Mouse (Mus musculus) liver, embryonic 12.5 days (tissue): ENCODE results near the gene Sema3c. TPM values are rescaled to one million over a fixed set of nuclear protein-coding genes. Genes with fewer than 3 reads are reported as not detected.

Experiments
- ATAC-seq: fragments of 200-750 bp; cut with Nextera tagmentation; 2 replicates; pipeline ENCODE4 v1.8.0; 2017; ENCODE audit warnings: moderate number of reproducible peaks, mild to moderate bottlenecking, moderate library complexity
- H3K27ac ChIP-seq: fragments of 300-500 bp; sonication (generic); 2 replicates; pipeline ENCODE4 v1.5.1; 2016; ENCODE audit warnings: mild to moderate bottlenecking
- H3K27me3 ChIP-seq: fragments of 300-500 bp; sonication (generic); replicated peaks from 2 replicates; pipeline ENCODE4 v1.6.1; 2016; ENCODE audit warnings: mild to moderate bottlenecking, moderate library complexity
- H3K36me3 ChIP-seq: fragments of 300-500 bp; sonication (generic); 2 replicates; pipeline ENCODE4 v1.6.1; 2016; ENCODE audit warnings: mild to moderate bottlenecking, moderate library complexity
- H3K4me1 ChIP-seq: fragments of 300-500 bp; sonication (generic); 2 replicates; pipeline ENCODE4 v1.6.1; 2016
- H3K4me2 ChIP-seq: fragments of 300-500 bp; sonication (generic); 2 replicates; pipeline ENCODE4 v1.6.1; 2016; ENCODE audit warnings: mild to moderate bottlenecking, moderate library complexity
- H3K4me3 ChIP-seq: fragments of 300-500 bp; sonication (generic); 2 replicates; pipeline ENCODE4 v1.5.1; 2016; ENCODE audit warnings: mild to moderate bottlenecking, moderate library complexity
- H3K9ac ChIP-seq: fragments of 300-500 bp; sonication (generic); 2 replicates; pipeline ENCODE4 v1.6.1; 2016; ENCODE audit warnings: mild to moderate bottlenecking, moderate library complexity
- H3K9me3 ChIP-seq: fragments of 300-500 bp; sonication (generic); replicated peaks from 2 replicates; pipeline ENCODE4 v1.6.1; 2016; ENCODE audit warnings: mild to moderate bottlenecking, moderate library complexity
- WGBS: fragments of 180-500 bp; shearing (Covaris S2); methylation state at CpG from one replicate; pipeline ENCODE4 v1.1.7; 2016; ENCODE audit not compliant: insufficient replicate concordance; 5-methylcytosine and 5-hydroxymethylcytosine counted together
- polyA plus RNA-seq: library from polyadenylated mRNA; unstranded; fragments of >200 nt; fragmentation: Nextera tagmentation; extraction: Ambion mirVana; gene quantifications from 2 replicates; pipeline ENCODE4 v1.2.1, GENCODE M21; 2016

Gene Sema3c
- polyA plus RNA-seq, 1 experiment from 2014 or later = 1.2 TPM

DNA sequence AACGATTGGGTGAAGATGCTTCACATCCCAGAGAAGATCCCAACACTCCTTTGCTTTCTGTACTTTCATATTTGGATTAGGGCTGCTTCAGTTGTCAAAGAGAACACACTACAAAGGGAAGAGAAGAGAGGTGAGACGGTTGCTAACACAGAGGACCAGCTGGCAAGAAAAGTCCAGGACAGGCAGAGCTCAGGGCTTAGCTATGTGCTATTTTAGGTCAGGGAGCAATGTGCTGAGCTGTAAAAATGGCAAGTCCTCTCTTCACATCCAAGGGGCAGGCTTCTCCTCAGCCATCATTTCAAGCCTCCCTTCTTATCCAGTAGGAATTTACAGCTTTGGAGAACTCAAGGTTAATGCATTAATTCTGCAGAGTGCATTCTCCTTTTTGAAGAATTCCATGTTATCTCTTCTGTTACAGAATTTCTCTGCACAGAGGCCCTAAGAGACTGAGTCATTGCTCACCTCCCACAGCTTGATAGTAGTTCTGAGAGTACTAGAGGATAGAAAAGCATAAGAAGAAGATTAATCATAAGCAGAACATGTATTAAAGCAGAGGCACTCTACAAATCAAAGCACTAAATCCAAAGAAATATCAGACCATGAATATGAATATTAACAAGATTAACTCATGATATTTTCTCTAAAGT lies 10.3 kb downstream of the Sema3c start:
- Histone ChIP-seq H3K36me3 (no peaks in the 10 kb centered on the region), H3K4me3 (no peak overlapping the region), H3K9ac (no peak overlapping the region), H3K27ac (no peak overlapping the region), H3K4me2 (no peak overlapping the region), H3K27me3 (no peaks in the 10 kb centered on the region), H3K9me3 (no peaks in the 10 kb centered on the region), H3K4me1 (no peaks in the 10 kb centered on the region)
- ATAC-seq = no peak
- WGBS = 38% methylated on average over 2 of the region's 2 CpGs

DNA sequence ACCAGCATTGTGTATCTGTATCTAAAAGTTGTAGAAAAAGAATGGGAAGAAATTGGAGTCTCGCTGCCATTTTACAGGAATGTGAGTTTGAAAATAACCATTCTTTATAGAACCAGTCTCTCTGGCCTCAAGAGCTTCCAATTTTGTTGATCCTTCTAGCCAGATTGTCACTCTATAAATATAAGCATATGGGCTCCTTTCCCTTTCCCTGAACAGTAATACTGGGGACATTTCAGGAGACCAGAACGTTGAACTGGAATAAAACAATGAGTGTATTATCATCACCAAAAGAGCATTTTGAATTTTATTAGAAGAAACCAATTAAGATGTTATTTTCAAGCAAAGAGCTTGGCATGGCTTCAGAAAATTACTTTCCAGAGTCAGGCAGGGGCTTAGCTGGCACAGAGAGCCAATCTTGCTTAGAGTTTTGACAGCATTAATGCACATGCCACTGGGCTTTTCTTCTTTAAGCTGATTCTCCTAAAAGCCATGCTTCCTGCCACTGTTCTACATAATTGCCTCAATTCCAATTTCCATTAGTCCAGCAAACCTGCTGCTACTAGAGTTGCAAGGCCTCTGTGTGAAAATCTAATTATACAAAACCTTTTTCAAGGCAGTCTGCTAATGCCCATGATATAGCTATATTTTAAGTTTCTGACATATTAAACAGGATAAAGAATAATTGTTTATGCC lies 12.6 kb downstream of the Sema3c start:
- Histone ChIP-seq H3K4me3 (no peak overlapping the region), H3K27me3 (no peaks in the 10 kb centered on the region), H3K9me3 (no peaks in the 10 kb centered on the region), H3K9ac (no peak overlapping the region), H3K27ac (no peak overlapping the region), H3K4me2 (no peak overlapping the region), H3K4me1 (no peaks in the 10 kb centered on the region), H3K36me3 (no peaks in the 10 kb centered on the region)
- ATAC-seq = no peak
- WGBS = 71% methylated on average over 2 of the region's 2 CpGs

GRCm38 (mm10) chr5:17591908-17592307 lies 17.8 kb downstream of the Sema3c start:
- Histone ChIP-seq H3K27ac (no peak overlapping the region), H3K4me2 (no peak overlapping the region), H3K4me3 (no peak overlapping the region), H3K36me3 (no peaks in the 10 kb centered on the region), H3K9me3 (no peaks in the 10 kb centered on the region), H3K27me3 (no peaks in the 10 kb centered on the region), H3K9ac (no peak overlapping the region), H3K4me1 (no peaks in the 10 kb centered on the region)
- WGBS = 65% methylated on average over 3 of the region's 3 CpGs
- no peak for ATAC-seq

- WGBS = 52% methylated on average over 4 of the region's 4 CpGs
- Histone ChIP-seq H3K4me2 (no peak overlapping the region), H3K9ac (no peak overlapping the region), H3K4me1 (no peaks in the 10 kb centered on the region), H3K4me3 (no peak overlapping the region), H3K36me3 (no peaks in the 10 kb centered on the region), H3K27ac (no peak overlapping the region), H3K9me3 (no peaks in the 10 kb centered on the region), H3K27me3 (no peaks in the 10 kb centered on the region)
- no peak for ATAC-seq
Observed at GRCm38 (mm10) chr5:17601700-17602099, 27.6 kb downstream of the Sema3c start.

GRCm38 (mm10) chr5:17620619-17621018 lies 46.5 kb downstream of the Sema3c start:
- no peak overlapping the region for H3K9ac ChIP-seq
- no peak for ATAC-seq
- H3K27me3 ChIP-seq = no peaks in the 10 kb centered on the region
- H3K9me3 ChIP-seq = no peaks in the 10 kb centered on the region
- no peak overlapping the region for H3K27ac ChIP-seq
- no peak overlapping the region for H3K4me2 ChIP-seq
- WGBS = 65% methylated on average over 2 of the region's 2 CpGs
- no peaks in the 10 kb centered on the region for H3K36me3 ChIP-seq
- H3K4me1 ChIP-seq = no peaks in the 10 kb centered on the region
- H3K4me3 ChIP-seq = no peak overlapping the region

- WGBS = 64% methylated on average over 2 of the region's 2 CpGs
- ATAC-seq = no peak
Observed at GRCm38 (mm10) chr5:17622564-17622963, 48.5 kb downstream of the Sema3c start.

GRCm38 (mm10) chr5:17628606-17629005 lies 54.5 kb downstream of the Sema3c start:
- WGBS = 79% methylated on average over 1 of the region's 1 CpGs
- no peak for ATAC-seq

More at GRCm38 (mm10) chr5:17622564-17622963, 48.5 kb downstream of the Sema3c start:
- Histone ChIP-seq H3K9me3 (no peaks in the 10 kb centered on the region), H3K4me2 (no peak overlapping the region), H3K27me3 (no peaks in the 10 kb centered on the region), H3K9ac (no peak overlapping the region), H3K4me1 (no peaks in the 10 kb centered on the region), H3K4me3 (no peak overlapping the region), H3K36me3 (no peaks in the 10 kb centered on the region), H3K27ac (no peak overlapping the region)

DNA sequence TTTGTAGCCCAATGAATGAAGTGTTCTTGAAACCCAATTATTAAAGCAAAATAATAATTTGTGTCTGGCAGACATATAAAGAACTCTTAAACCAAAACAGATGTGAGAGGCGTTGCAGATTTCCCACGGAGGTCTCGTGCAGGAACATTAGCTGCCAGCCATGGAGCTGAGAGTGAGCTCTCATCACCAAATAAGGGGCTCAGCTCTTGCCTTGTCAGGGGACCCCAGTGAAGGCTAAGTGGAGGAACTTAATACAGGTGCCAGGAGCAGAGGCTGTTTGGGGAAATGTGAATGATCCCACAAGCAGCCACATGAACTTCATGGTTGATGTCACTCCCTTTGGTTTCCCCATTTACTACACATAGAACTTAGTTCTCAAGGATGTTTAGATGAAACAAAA lies 55.5 kb downstream of the Sema3c start:
- no peaks in the 10 kb centered on the region for H3K27me3 ChIP-seq
- H3K27ac ChIP-seq = no peak overlapping the region
- no peak for ATAC-seq
- H3K9me3 ChIP-seq = no peaks in the 10 kb centered on the region
- 58% methylated on average over 3 of the region's 3 CpGs for WGBS
- H3K4me2 ChIP-seq = no peak overlapping the region
- H3K36me3 ChIP-seq = no peaks in the 10 kb centered on the region
- no peaks in the 10 kb centered on the region for H3K4me1 ChIP-seq
- H3K9ac ChIP-seq = no peak overlapping the region
- no peak overlapping the region for H3K4me3 ChIP-seq

More at GRCm38 (mm10) chr5:17628606-17629005, 54.5 kb downstream of the Sema3c start:
- Histone ChIP-seq H3K27ac (no peak overlapping the region), H3K9ac (no peak overlapping the region), H3K36me3 (no peaks in the 10 kb centered on the region), H3K4me2 (no peak overlapping the region), H3K9me3 (no peaks in the 10 kb centered on the region), H3K4me1 (no peaks in the 10 kb centered on the region), H3K27me3 (no peaks in the 10 kb centered on the region), H3K4me3 (no peak overlapping the region)

DNA sequence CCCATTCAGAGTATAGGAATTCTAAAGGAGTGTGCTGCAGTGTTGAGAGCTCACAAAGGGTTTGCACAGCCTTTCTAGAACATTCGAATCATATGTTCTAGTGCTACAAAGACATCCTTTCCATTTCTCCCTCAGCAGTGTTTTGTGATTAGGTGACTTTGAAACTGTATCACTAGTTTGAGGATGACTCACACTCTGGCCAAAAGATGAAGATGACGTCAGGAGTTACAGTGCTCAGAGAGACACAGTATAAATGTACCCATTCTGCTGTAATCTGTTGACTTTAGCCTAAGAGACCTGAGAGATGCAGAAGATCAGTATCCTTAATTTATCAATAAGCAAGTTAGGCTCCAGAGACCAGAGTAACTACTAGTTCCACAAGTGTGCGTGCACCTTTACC lies 65.4 kb downstream of the Sema3c start:
- Histone ChIP-seq H3K4me1 (no peaks in the 10 kb centered on the region), H3K4me3 (no peak overlapping the region), H3K27ac (no peak overlapping the region), H3K27me3 (no peaks in the 10 kb centered on the region), H3K9ac (no peak overlapping the region), H3K36me3 (no peaks in the 10 kb centered on the region), H3K9me3 (no peaks in the 10 kb centered on the region), H3K4me2 (no peak overlapping the region)
- ATAC-seq = no peak
- WGBS = 66% methylated on average over 3 of the region's 3 CpGs

GRCm38 (mm10) chr5:17647643-17648226 lies 73.7 kb downstream of the Sema3c start:
- Histone ChIP-seq H3K4me3 (no peak overlapping the region), H3K27ac (no peak overlapping the region), H3K4me1 (no peaks in the 10 kb centered on the region), H3K9ac (no peak overlapping the region), H3K27me3 (no peaks in the 10 kb centered on the region), H3K4me2 (no peak overlapping the region), H3K9me3 (no peaks in the 10 kb centered on the region), H3K36me3 (no peaks in the 10 kb centered on the region)
- WGBS = 69% methylated on average over 7 of the region's 7 CpGs
- no peak for ATAC-seq

GRCm38 (mm10) chr5:17648865-17649542 lies 74.9 kb downstream of the Sema3c start:
- no peak overlapping the region for H3K9ac ChIP-seq
- no peak for ATAC-seq
- H3K4me1 ChIP-seq = no peaks in the 10 kb centered on the region
- H3K27ac ChIP-seq = no peak overlapping the region
- WGBS = 26% methylated on average over 1 of the region's 1 CpGs
- no peaks in the 10 kb centered on the region for H3K36me3 ChIP-seq
- H3K4me3 ChIP-seq = no peak overlapping the region
- no peaks in the 10 kb centered on the region for H3K27me3 ChIP-seq
- H3K9me3 ChIP-seq = no peaks in the 10 kb centered on the region
- H3K4me2 ChIP-seq = no peak overlapping the region

- ATAC-seq = no peak
- H3K36me3 ChIP-seq = no peaks in the 10 kb centered on the region
- 51% methylated on average over 3 of the region's 3 CpGs for WGBS
- H3K4me2 ChIP-seq = no peak overlapping the region
- H3K9me3 ChIP-seq = no peaks in the 10 kb centered on the region
- no peak overlapping the region for H3K9ac ChIP-seq
- H3K27ac ChIP-seq = no peak overlapping the region
- H3K4me1 ChIP-seq = no peaks in the 10 kb centered on the region
- no peak overlapping the region for H3K4me3 ChIP-seq
- H3K27me3 ChIP-seq = no peaks in the 10 kb centered on the region
Observed at GRCm38 (mm10) chr5:17661223-17661622, 87.1 kb downstream of the Sema3c start.
